Mouse (Mus musculus): ENCODE measurements at regions not wholly inside any gene's neighbourhood (a gene's known extent, or its start where the extent isn't known, plus 50 kb on each side); places are given as distances from the start of the nearest gene placed in this dataset.

GRCm38 (mm10) chr3:35027898-35028297 lies 377.7 kb downstream of the Sox2 start:
- DNase-seq (ENCODE audit: extremely low spot score in 1 of 2, low spot score in 1 of 2) = no peak

GRCm38 (mm10) chr3:35029924-35030323 lies 379.7 kb downstream of the Sox2 start:
- peak in 1 of 2 experiments; percentile 7 for DNase-seq (ENCODE audit: extremely low spot score in 1 of 2, low spot score in 1 of 2)

- no peak for DNase-seq (ENCODE audit: extremely low spot score in 1 of 2, low spot score in 1 of 2)
Measured at GRCm38 (mm10) chr3:35033587-35033986, 383.4 kb downstream of the Sox2 start.

- no peak for DNase-seq (ENCODE audit: extremely low spot score in 1 of 2, low spot score in 1 of 2)
Measured at GRCm38 (mm10) chr3:35035234-35035633, 385.0 kb downstream of the Sox2 start.

- no peak for DNase-seq (ENCODE audit: extremely low spot score in 1 of 2, low spot score in 1 of 2)
Measured at GRCm38 (mm10) chr3:35043705-35044104, 393.5 kb downstream of the Sox2 start.

- DNase-seq (ENCODE audit: extremely low spot score in 1 of 2, low spot score in 1 of 2) = no peak
Measured at GRCm38 (mm10) chr3:35059438-35059837, 409.2 kb downstream of the Sox2 start.

GRCm38 (mm10) chr3:35060042-35060441 lies 409.8 kb downstream of the Sox2 start:
- no peak for DNase-seq (ENCODE audit: extremely low spot score in 1 of 2, low spot score in 1 of 2)

GRCm38 (mm10) chr3:35066824-35067223 lies 416.6 kb downstream of the Sox2 start:
- DNase-seq (ENCODE audit: extremely low spot score in 1 of 2, low spot score in 1 of 2) = no peak

- DNase-seq (ENCODE audit: extremely low spot score in 1 of 2, low spot score in 1 of 2) = no peak
Measured at GRCm38 (mm10) chr3:35068586-35068985, 418.4 kb downstream of the Sox2 start.

- no peak for DNase-seq (ENCODE audit: extremely low spot score in 1 of 2, low spot score in 1 of 2)
Measured at GRCm38 (mm10) chr3:35071046-35071445, 420.8 kb downstream of the Sox2 start.

GRCm38 (mm10) chr3:35079887-35080286 lies 429.7 kb downstream of the Sox2 start:
- no peak for DNase-seq (ENCODE audit: extremely low spot score in 1 of 2, low spot score in 1 of 2)

- no peak for DNase-seq (ENCODE audit: extremely low spot score in 1 of 2, low spot score in 1 of 2)
Measured at GRCm38 (mm10) chr3:35084091-35084867, 434.1 kb downstream of the Sox2 start.

GRCm38 (mm10) chr3:35088241-35089080 lies 438.3 kb downstream of the Sox2 start:
- DNase-seq (ENCODE audit: extremely low spot score in 1 of 2, low spot score in 1 of 2) = peak; percentile 38 to 45

GRCm38 (mm10) chr3:35090496-35091133 lies 440.4 kb downstream of the Sox2 start:
- no peak for DNase-seq (ENCODE audit: extremely low spot score in 1 of 2, low spot score in 1 of 2)

- DNase-seq (ENCODE audit: extremely low spot score in 1 of 2, low spot score in 1 of 2) = no peak
Measured at GRCm38 (mm10) chr3:35093001-35093400, 442.8 kb downstream of the Sox2 start.

- no peak for DNase-seq (ENCODE audit: extremely low spot score in 1 of 2, low spot score in 1 of 2)
Measured at GRCm38 (mm10) chr3:35095221-35095620, 445.0 kb downstream of the Sox2 start.

GRCm38 (mm10) chr3:35096381-35096780 lies 446.2 kb downstream of the Sox2 start:
- no peak for DNase-seq (ENCODE audit: extremely low spot score in 1 of 2, low spot score in 1 of 2)

- DNase-seq (ENCODE audit: extremely low spot score in 1 of 2, low spot score in 1 of 2) = no peak
Measured at GRCm38 (mm10) chr3:35097766-35098165, 447.6 kb downstream of the Sox2 start.

GRCm38 (mm10) chr3:35099226-35099625 lies 449.0 kb downstream of the Sox2 start:
- DNase-seq (ENCODE audit: extremely low spot score in 1 of 2, low spot score in 1 of 2) = no peak

GRCm38 (mm10) chr3:35099876-35100420 lies 449.7 kb downstream of the Sox2 start:
- DNase-seq (ENCODE audit: extremely low spot score in 1 of 2, low spot score in 1 of 2) = no peak

- no peak for DNase-seq (ENCODE audit: extremely low spot score in 1 of 2, low spot score in 1 of 2)
Measured at GRCm38 (mm10) chr3:35101286-35101685, 451.1 kb downstream of the Sox2 start.

Data from layer of hippocampus, postnatal 25 days (tissue).